Comparison of ENCODE assay signal across 14 mouse cellular contexts in genomic region chr1:118903742-118904141, GRCm38 (mm10).
"Had no signal": no experiment of that assay in that cellular context is flagged by ENCODE, and none has a peak within 500 bp of the region (broad histone marks: within the 10 kb centered on the region; RNA-seq: fewer than 3 reads in every experiment).

No protein-coding gene starts in this region.

- H3K36me3 ChIP-seq: liver, embryonic 13.5 days; midbrain, embryonic 12.5 days had no signal

- H3K27me3 ChIP-seq: limb, embryonic 13.5 days; liver, embryonic 13.5 days had no signal

- H3K9ac ChIP-seq: limb, embryonic 13.5 days; liver, embryonic 13.5 days; midbrain, embryonic 12.5 days had no signal

- H3K4me1 ChIP-seq: liver, embryonic 13.5 days had no signal

- ATAC-seq: midbrain, embryonic 16.5 days had no signal

- H3K4me2 ChIP-seq: limb, embryonic 13.5 days; liver, embryonic 13.5 days; midbrain, embryonic 12.5 days had no signal

- H3K9me3 ChIP-seq: limb, embryonic 13.5 days; liver, embryonic 13.5 days; midbrain, embryonic 12.5 days had no signal

- H3K27ac ChIP-seq: kidney, postnatal 0 days; liver, embryonic 13.5 days; midbrain, embryonic 12.5 days had no signal

- H3K4me3 ChIP-seq: limb, embryonic 13.5 days; liver, embryonic 13.5 days; midbrain, embryonic 12.5 days had no signal

- DNase-seq: kidney, adult 18-20 months; kidney, postnatal 36 days; layer of hippocampus, postnatal 36 days; left cerebral cortex, postnatal 4 days; liver, embryonic 13.5 days; lung, adult 2 months; lung, postnatal 14 days; lung, postnatal 4 days; thymus, adult 18-20 months; thymus, postnatal 36 days had no signal
